Mouse (Mus musculus) C2C12 (cell line): ENCODE results near the gene Atp1a3. TPM values are rescaled to one million over a fixed set of nuclear protein-coding genes. Genes with fewer than 3 reads are reported as not detected.

Experiments
- H3K27me3 ChIP-seq: one replicate; pipeline ENCODE4 v1.6.1; 2011; ENCODE audit not compliant: control insufficient read depth, insufficient read depth, insufficient read length
- H3K36me3 ChIP-seq: one replicate; pipeline ENCODE4 v1.6.1; 2011; ENCODE audit not compliant: control insufficient read depth, insufficient read depth
- H3K4me3 ChIP-seq: one replicate; pipeline ENCODE4 v1.5.1; 2011; ENCODE audit warnings: mild to moderate bottlenecking, control low read depth; ENCODE audit not compliant: poor library complexity, insufficient read depth, severe bottlenecking
- H3K79me2 ChIP-seq: one replicate; pipeline ENCODE4 v1.6.1; 2011; ENCODE audit not compliant: control insufficient read depth, insufficient read depth
- H3K79me3 ChIP-seq: one replicate; pipeline ENCODE4 v1.6.1; 2011; ENCODE audit warnings: low read depth, control low read depth
- H3ac ChIP-seq: one replicate; pipeline ENCODE3; 2011; ENCODE audit warnings: low read depth; ENCODE audit not compliant: control insufficient read depth, insufficient read length
- CEBPB ChIP-seq: IDR thresholded peaks from one replicate; pipeline ENCODE4 v1.6.1; 2011; ENCODE audit warnings: low read depth, mild to moderate bottlenecking, control low read depth, moderate library complexity
- CTCF ChIP-seq: IDR thresholded peaks from one replicate; pipeline ENCODE4 v1.5.1; 2011; ENCODE audit not compliant: control insufficient read depth, insufficient read depth, insufficient read length
- FOSL1 ChIP-seq: IDR thresholded peaks from one replicate; pipeline ENCODE4 v1.8.0; 2011; ENCODE audit warnings: mild to moderate bottlenecking, low read length; ENCODE audit not compliant: poor library complexity, insufficient read depth, severe bottlenecking
- MAX ChIP-seq: IDR thresholded peaks from one replicate; pipeline ENCODE4 v1.6.1; 2011; ENCODE audit warnings: mild to moderate bottlenecking, control low read depth
- MYOD1 ChIP-seq: IDR thresholded peaks from one replicate; pipeline ENCODE4 v1.6.1; 2011; ENCODE audit warnings: low read depth; ENCODE audit not compliant: control insufficient read depth, insufficient read length
- MYOG ChIP-seq: IDR thresholded peaks from one replicate; pipeline ENCODE4 v1.6.1; 2011; ENCODE audit not compliant: control insufficient read depth, insufficient read length; ENCODE audit errors: extremely low read depth
- USF1 ChIP-seq: IDR thresholded peaks from one replicate; pipeline ENCODE4 v1.6.1; 2011; ENCODE audit warnings: low read depth, mild to moderate bottlenecking, control low read depth, moderate library complexity
- polyA plus RNA-seq: library from polyadenylated mRNA; unstranded; fragments of >200 nt; fragmentation: generic; extraction: Trizol; gene quantifications from one replicate; pipeline ENCODE4 v1.2.1, GENCODE M21; 2012; ENCODE audit warnings: missing spikeins

Gene Atp1a3
- polyA plus RNA-seq, 1 experiment: 0.22 TPM

DNA sequence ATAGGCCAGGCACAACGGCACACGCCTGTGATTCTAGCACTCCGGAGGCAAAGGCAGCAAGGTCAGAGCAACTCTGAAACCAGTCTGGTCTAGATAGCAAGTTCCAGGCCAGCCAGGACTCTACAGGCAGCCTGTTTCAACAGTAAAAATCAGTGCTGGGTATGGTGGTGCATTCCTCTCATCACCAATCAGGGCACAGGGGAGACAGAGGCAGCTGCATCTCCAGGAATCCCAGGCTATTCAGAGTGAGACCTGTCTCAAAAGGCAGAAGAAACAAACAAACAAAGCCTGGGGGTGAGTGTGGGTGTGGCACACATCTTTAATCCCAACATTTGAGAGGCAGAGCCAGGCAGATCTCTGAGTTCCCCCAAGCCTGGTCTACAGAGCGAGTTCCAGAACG lies 22.4 kb downstream of the Atp1a3 start:
- H3K4me3 ChIP-seq: no peak overlapping the region
- H3K36me3 ChIP-seq: no peaks in the 10 kb centered on the region
- no peaks in the 10 kb centered on the region for H3K79me3 ChIP-seq
- TF ChIP-seq MYOD1: no peak
- no peak for TF ChIP-seq CEBPB
- no peak for TF ChIP-seq FOSL1
- TF ChIP-seq CTCF: no peak
- TF ChIP-seq MYOG: no peak
- no peak for TF ChIP-seq USF1
- TF ChIP-seq MAX: no peak
- H3K79me2 ChIP-seq: no peaks in the 10 kb centered on the region
- H3ac ChIP-seq: no peak overlapping the region
- peaks cover 19% of the 10 kb centered on the region for H3K27me3 ChIP-seq

DNA sequence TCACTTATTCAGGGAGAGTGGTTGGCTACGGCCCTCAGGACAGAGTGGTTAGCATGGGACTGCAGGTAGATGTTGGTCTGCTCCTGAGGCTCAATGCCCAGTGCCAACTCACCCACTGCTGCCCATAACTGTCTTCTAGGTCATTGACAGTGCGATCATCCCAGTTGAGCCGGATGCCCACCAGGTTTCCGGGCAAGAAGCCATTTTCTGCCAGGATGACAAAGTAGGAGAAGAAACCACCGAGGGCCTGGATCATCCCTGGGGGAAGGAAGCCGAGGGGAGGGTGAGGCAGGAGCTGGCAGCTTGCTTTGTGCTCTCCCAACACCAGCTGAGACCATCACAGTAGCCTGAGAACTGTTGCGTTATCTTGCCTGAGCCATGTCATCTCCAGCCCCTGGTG lies 25.3 kb downstream of the Atp1a3 start:
- Histone ChIP-seq H3K79me3 (no peaks in the 10 kb centered on the region), H3K27me3 (peaks cover 20% of the 10 kb centered on the region), H3K79me2 (no peaks in the 10 kb centered on the region), H3ac (no peak overlapping the region), H3K4me3 (no peak overlapping the region), H3K36me3 (no peaks in the 10 kb centered on the region)
- TF ChIP-seq USF1 (no peak), FOSL1 (no peak), MAX (no peak), MYOD1 (no peak), CEBPB (no peak), MYOG (no peak), CTCF (no peak)

DNA sequence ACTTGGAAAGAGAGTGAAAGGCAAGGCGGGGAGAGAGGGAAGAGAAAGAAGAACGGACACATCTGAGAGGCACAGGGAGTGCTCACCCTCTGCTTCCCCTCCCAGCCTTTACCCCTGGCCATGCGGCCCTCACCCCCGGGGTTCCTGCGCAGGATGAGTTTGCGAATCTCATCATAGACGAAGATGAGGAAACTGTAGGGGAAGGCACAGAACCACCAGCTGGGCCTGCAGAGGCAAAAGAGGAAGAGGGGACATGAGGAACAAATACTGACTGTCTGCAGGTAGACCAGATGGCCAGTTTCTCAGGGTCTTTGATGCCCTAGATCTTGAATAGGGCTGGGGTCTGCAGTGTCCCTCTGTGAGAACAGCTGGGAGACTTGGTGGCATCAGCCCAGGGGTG lies 27.0 kb downstream of the Atp1a3 start:
- TF ChIP-seq MYOD1: no peak
- no peak for TF ChIP-seq CEBPB
- no peak for TF ChIP-seq MAX
- no peak for TF ChIP-seq FOSL1
- TF ChIP-seq MYOG: no peak
- TF ChIP-seq CTCF: no peak
- TF ChIP-seq USF1: no peak
- H3K79me2 ChIP-seq: no peaks in the 10 kb centered on the region

GRCm38 (mm10) chr7:24974893-24975595 lies 30.7 kb downstream of the Atp1a3 start:
- no peaks in the 10 kb centered on the region for H3K79me3 ChIP-seq
- no peak for TF ChIP-seq CTCF
- no peak for TF ChIP-seq MYOG
- no peak for TF ChIP-seq USF1
- no peak for TF ChIP-seq MAX
- TF ChIP-seq FOSL1: no peak
- no peak for TF ChIP-seq MYOD1
- TF ChIP-seq CEBPB: no peak
- no peaks in the 10 kb centered on the region for H3K36me3 ChIP-seq
- no peaks in the 10 kb centered on the region for H3K79me2 ChIP-seq
- no peak overlapping the region for H3K4me3 ChIP-seq
- H3ac ChIP-seq: no peak overlapping the region
- peaks cover 14% of the 10 kb centered on the region for H3K27me3 ChIP-seq

More for the DNA sequence above, 27.0 kb downstream of the Atp1a3 start:
- no peaks in the 10 kb centered on the region for H3K36me3 ChIP-seq
- H3K27me3 ChIP-seq: peaks cover 20% of the 10 kb centered on the region
- no peak overlapping the region for H3K4me3 ChIP-seq
- no peaks in the 10 kb centered on the region for H3K79me3 ChIP-seq
- H3ac ChIP-seq: no peak overlapping the region

GRCm38 (mm10) chr7:24973902-24974301 lies 31.9 kb downstream of the Atp1a3 start:
- peaks cover 3% of the 10 kb centered on the region for H3K36me3 ChIP-seq
- no peak overlapping the region for H3ac ChIP-seq
- no peaks in the 10 kb centered on the region for H3K79me3 ChIP-seq
- peaks cover 6% of the 10 kb centered on the region for H3K27me3 ChIP-seq
- no peak overlapping the region for H3K4me3 ChIP-seq
- H3K79me2 ChIP-seq: no peaks in the 10 kb centered on the region
- TF ChIP-seq USF1: no peak
- TF ChIP-seq FOSL1: no peak
- no peak for TF ChIP-seq MYOG

- TF ChIP-seq MYOG (no peak), FOSL1 (no peak), MAX (no peak), USF1 (no peak), CEBPB (no peak), CTCF (no peak), MYOD1 (no peak)
- no peaks in the 10 kb centered on the region for H3K27me3 ChIP-seq
- H3K79me2 ChIP-seq: no peaks in the 10 kb centered on the region
These were observed 32.5 kb downstream of the Atp1a3 start for GRCm38 (mm10) chr7:24973208-24973607.

More at GRCm38 (mm10) chr7:24973208-24973607, 32.5 kb downstream of the Atp1a3 start:
- no peak overlapping the region for H3ac ChIP-seq
- H3K36me3 ChIP-seq: peaks cover 3% of the 10 kb centered on the region
- no peak overlapping the region for H3K4me3 ChIP-seq
- no peaks in the 10 kb centered on the region for H3K79me3 ChIP-seq
